Mouse (Mus musculus): ENCODE data around the gene Matn1.

Gene Matn1

DNA sequence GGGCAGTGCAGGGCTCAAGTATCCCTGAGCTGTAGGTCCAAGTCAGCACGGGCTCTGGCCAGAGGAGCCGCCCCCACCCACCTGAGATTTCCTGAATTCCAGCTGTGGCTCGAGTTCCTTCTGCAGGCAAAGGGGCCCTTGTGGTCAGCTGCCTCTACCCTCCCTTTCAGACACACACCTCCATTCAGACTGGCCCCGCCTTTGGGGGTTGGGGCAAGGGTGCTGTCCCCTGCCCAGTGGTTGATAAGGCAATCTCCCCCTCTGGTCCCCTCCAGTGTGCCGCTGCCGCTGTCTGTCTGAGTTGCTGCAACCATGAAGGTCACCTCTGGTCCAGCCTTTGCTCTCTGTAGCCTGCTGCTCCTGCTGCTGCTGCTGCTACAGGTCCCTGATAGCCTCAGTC is at the start of gene Matn1:
Matn1 (plus strand) TSS at position 274 of the 400 bp plus-strand sequence.
- no peak for DNase-seq (ENCODE audit: low read depth, low spot score)

DNA sequence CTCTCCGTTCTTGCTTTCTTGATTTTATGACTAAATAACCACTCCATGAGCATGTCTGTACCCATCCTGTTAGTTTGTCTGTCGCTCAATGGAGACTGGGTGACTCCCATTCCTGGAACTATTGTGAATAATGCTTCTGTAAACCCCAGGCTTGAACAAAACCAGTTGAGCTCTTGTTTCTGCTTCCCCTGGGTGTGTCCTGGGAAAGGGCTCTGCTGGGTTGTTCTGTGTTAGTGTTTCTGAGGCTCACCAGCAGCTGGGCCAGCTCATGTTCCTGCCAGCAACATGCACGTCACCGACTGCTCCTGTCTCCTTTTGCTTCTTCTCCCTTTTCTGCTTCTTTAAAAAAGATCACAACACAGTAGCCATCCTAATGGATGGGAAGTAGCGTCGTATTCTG is 48.5 kb upstream of the Matn1 start:
- no peak for DNase-seq (ENCODE audit: low read depth, low spot score)

DNA sequence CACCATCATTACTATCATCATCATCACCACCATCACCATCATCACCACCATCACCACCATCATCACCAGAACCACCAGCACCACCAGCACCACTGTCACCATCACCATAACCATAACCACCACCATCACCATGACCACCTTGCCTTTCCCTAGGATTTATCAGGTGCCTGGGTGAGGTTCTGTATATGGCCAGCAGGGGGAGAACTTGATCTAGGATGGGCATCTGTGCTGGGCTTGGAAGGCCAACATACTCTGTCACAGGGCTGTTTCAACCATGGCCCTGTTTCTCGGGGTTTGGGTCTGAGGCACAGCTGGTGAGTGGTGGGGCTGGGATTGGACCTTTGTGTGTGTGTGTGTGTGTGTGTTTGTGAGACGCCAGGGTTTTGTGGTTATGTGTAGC is 47.8 kb upstream of the Matn1 start:
- DNase-seq (ENCODE audit: low read depth, low spot score): peak; percentile 83

DNA sequence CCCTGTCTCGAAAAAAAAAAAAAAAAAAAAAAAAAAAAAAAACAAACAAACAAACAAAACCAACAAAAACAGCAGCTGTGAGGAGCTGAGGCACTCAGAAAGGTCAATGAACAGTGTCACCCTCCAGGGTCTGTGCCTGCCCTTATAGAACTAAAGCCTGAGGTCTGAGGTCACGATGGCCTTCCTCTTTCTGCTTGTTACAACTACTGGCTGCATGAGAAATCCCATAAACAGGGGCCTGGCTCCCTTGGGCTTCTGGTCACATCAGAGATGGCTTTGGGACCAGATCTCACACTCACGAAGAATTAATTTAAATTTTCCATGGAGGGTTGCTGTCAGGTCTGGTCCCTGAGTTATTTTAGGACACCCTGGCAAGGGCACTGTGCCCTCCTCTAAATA is 44.8 kb upstream of the Matn1 start:
- DNase-seq (ENCODE audit: low read depth, low spot score): no peak

DNA sequence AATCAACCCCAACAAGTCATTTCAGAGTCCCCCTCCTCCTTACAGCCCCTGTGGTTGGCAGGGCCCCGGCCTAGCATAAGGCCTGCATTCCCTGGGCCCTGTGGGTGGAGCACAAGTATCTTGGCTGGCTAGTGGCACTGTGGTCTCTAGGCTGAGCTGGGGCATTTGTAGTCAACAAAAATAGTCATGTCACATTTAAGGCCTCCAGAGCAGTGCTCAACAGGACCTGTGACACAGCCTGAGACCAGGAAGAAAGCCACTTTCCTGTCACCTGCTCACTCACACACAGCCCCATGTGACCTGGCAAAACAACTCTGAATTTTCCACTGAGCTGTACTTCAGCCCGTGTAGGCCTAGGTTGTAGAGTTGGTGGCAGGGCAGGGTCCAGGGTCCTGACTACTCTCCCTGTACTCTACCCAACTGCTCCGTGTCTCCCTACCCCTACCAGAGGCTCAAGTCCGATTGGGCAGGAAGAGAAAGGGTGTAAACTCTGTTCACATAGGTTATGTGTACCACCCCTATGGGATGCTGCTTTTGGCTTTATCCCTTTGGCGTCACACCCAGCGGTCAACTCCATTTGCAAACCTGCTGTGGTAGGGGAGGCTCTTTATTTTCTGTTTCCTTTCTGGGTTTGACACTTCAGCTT is 44.3 kb upstream of the Matn1 start:
- DNase-seq (ENCODE audit: low read depth, low spot score): no peak

DNA sequence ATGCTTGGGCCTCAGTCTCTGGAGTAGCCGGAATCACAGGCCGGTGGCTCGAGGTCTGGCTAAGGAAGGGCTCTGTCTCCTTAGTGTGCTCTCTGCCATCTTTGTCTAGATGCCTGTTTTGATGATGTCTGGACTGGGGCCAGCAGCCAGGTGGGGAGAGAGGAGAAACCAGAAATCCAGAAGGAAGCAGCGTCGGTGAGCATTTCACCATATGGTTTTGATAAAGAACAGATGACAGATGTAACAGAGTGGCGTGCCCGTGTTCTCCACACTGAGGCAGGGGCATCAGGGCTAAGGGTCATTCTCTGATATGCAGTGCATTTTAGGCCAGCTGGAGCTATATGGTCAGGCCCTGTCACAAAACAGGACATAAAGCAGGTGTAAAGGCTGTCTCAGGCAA is 43.4 kb upstream of the Matn1 start:
- no peak for DNase-seq (ENCODE audit: low read depth, low spot score)

DNA sequence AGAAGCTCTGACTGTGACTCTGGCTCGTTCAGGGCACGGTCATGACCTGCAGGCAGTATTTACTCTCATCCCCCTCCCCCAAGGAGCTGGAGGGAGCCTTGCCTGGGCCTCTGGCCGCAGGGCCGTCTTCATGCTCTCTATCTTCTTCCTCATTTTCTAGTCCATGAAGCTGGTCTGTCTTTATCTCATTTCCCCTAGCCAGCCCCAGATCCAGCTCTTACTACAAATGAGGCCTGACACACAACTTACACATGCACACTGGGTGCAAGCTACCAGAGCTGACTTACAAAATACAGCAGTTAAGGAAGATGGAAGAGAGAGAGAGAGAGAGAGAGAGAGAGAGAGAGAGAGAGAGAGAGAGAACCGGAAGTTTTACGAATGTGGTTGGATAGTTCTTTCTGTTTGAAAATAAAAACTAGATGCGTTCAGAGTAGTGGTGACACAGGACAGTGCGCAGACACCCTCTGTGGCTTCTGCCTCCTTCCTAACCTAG is 41.9 kb upstream of the Matn1 start:
- DNase-seq (ENCODE audit: low read depth, low spot score): no peak

DNA sequence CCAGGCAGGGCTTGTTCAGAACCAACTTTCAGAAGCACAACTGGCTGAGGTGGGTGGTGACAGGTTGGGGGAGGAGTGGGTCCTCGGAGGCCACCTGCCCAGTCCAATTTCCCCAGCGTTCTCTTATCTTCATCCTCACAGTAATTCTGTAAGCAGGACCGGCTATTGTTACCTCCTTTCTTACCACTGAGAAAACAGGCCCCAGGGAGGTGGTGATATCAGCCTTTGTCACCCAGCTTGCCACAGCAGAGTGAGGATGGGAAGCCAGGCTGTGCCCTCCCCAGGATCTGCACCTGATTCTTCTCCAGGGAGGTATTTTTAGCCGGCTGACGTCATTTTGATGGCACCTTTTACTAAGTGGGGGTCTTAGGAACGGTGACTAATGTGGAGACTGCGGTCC is 39.2 kb upstream of the Matn1 start:
- no peak for DNase-seq (ENCODE audit: low read depth, low spot score)

DNA sequence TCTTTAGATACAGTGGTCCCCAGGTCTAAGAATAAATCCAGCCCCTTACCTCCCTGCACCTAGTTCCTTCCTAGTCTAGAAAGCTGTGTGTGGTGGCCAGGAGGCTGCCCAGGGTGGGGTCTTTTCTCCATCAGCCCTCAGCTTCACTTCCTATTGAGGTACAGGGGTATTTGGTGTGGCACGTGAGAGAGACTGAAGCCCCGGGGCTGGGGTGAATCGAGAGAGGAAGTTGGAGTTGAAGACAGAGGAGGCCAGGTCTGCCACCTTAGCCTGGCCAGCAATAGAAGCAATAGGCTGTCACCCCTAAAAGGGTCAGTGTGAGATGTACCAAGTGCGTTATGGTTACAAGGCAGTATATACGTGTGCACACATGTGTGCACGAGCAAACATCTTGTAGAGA is 38.3 kb upstream of the Matn1 start:
- DNase-seq (ENCODE audit: low read depth, low spot score): no peak

DNA sequence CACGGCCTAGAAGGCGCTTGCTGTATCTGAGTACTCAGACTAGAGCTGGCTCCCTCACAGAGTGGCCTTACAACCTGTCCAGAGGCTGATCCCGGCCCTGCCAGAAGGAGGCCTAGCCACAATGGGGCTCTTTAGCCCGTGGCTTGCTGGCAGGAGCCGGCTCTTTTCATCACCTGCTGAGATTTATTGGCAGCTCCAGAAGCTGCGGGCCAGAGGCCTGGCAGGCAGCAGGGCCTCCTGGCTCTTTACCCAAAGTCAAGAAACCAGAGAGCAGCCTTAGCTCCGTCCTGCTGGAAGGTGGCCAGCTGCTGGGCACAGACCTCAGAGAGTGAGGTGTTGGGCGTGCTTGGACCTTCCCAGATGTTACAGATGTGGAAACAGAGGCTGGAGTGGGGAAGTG is 37.9 kb upstream of the Matn1 start:
- peak; percentile 55 for DNase-seq (ENCODE audit: low read depth, low spot score)

DNA sequence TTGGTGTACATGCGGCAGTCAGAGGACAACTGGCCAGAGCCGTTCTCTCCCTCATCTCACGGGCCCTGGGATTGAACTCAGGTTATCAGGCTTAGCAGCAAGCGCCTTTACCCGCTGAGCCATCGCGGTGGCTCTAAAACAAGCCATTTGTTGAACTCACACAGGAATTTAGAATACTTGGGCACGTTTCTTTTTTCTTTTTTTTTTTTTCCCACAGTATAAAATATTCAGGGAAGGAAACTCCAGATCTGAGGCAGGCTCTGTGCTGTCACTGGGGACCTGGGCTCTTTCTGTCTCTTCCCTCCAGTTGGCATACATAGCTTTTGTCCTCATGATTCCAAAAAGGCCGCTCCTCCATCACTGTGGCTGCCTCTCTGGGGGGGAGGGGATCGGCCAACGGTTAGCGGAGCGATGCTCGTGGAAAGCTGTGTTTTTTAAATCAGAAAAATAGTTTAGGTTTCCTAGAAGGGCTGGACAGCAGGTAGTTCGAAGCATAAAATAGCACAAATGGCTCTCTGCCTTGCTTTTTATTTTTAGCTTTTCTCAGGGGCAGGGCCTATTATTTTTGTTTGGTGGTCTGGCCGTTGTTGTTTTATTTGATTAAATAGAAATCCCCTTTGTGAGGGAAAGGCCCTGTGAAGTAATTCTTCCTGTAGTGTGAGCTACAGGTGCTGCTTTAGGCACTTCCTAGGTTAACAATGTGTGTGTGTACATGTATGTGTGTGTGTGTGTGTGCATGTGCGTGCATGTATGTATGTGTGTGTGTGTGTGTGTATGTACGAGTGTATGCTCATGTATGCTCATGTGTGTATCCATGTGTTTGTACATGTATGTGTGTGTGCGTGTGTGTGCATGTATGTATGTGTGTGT is 36.8 kb upstream of the Matn1 start:
- DNase-seq (ENCODE audit: low read depth, low spot score): no peak

DNA sequence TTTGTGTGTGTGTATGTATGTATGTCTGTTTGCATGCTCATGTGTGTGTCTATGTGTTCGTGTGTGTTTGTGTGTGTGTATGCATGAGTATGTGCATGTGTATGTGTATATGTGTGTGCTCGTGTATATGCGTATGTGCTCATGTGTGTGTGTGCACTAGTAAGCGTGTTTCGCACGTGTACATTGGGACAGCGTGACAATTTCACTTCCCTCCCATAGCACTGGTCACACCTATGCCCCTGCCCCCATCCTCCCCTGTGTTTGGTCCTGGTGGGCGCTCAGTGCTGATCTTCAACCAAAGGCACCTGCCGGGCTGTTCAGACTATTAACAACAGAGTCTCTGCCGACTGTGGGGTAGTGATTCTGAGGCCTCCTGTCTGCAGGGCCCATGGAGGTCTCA is 36.1 kb upstream of the Matn1 start:
- no peak for DNase-seq (ENCODE audit: low read depth, low spot score)

DNA sequence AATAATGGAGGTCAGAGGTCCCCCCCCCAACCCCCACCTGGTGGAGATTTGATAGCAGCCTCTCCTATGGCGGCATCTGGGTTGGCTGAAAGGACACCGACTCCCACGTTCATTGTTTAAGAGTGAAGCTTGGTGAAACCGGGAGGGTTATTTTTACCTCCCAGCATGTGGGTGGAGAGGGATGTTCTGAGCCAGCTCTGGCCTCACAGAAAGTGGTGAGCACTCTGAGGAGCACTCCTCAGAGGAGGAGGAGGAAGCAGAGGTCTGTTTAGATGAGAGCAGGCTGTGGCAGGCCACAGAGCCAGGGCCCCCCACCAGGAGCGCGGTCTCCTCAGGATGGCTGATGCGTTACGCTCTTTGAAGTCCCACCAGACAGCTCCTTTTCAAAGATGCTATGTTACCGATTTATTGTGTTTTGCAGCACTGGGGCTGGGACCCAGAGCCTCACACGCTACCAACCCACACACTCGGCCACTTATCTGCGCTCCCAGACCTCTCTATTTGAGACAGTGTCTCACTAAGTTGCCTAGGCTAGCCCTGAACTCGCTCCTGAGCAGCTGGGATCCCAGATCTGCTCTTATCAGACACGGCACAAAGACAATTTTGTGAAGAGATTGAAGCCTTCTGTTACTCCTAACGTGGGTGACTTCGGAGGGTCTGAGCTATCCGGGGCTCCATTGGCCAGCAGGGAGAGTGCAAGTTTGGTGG is 34.9 kb upstream of the Matn1 start:
- DNase-seq (ENCODE audit: low read depth, low spot score): peak; percentile 55

DNA sequence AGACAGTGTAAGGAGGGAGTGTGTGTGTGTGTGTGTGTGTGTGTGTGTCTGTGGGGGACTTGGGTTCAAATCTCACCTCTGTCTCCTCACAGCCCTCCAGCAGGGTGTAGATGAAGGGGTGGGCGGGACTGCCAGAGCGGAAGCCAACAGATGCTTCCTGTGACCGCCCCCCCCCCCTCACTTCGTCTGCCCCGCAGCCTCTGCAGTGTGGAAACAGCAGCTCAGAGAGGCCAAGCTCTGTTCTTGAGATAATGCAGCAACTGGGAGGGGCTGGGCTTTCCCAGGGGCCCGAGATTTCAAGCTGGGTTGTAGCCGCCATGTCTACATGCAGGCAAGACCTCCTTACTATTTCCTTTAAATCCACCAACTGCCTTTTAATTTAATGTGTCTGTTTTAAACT is 33.5 kb upstream of the Matn1 start:
- peak; percentile 82 for DNase-seq (ENCODE audit: low read depth, low spot score)

DNA sequence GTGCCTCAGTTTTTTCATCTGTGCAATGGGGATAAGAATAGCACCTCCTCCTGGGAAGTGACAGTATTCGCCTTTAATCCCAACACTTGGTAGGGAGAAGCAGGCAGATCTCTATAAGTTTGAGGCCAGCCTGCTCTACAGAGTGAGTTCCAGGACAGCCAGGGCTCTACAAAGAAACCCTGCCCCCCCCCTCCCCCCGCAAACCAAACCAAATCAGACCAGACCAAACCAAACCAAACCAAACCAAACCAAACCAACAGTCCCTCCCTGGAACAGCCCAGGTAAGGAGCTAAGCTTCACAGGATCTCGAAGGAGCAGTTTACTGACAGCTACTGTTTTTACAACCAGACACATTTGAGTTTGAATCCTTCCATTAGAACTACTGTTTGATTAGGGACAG is 31.6 kb upstream of the Matn1 start:
- peak; percentile 90 for DNase-seq (ENCODE audit: low read depth, low spot score)

DNA sequence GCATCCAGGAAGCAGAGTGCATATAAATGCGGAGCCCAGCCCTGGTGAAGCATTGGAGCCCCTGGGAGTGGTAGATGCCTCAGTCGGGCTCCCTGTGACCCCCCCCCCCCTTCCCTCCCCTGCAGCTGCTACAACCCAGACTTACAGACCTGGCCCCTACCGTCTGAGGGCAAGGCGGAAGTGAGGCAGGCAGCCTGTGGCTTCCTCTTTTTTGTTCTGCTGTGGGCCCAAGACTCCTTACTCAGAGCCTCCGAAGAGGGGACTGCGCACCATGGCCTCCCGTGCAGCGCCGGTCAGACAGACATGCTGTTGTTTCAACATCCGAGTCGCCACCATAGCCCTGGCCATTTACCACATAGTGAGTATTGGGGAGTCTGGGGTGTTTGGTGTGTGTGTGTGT is 31.1 kb upstream of the Matn1 start, which contains the start of gene Laptm5:
Laptm5 (plus strand) TSS at position 49 of the 400 bp plus-strand sequence.
- DNase-seq (ENCODE audit: low read depth, low spot score): peak; percentile 91

DNA sequence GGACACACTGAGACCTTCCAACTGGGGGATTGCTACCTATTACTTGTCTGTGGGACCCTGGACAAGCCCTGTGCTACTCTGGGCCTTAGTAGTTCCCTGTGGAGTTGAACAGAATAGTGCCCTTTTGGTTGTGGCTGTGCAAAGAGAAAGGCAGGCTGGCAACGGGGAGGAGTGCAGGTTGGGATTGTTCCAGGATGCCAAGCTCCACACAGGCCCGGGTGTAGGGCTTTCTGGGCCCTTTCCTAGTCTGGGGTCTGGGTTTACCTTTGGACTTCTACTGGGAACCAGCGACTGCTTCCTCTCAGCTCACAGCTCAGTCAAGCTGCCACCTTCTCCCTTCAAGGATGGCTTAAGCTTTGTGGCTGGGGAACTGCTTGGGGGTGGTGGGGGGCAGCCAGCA is 30.7 kb upstream of the Matn1 start:
- no peak for DNase-seq (ENCODE audit: low read depth, low spot score)

DNA sequence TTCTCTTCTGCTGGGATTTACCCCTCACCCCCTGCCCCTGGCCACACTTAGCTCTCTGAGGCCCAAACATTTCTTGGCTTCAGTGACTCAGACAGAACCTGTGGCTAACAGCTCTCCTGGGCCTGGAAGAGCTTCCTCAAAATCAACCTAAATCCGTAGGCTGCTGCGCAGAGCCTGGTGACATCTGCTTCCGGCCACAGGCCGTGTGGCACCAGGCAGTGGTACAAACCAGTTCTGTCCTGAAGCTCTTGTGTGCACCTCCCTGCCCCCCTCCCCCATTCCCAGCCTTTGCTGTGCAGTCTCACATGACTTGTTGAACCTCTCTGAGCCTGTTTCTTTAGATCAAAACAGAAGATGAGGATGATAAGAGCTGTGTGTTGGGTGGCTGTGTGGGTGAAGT is 30.2 kb upstream of the Matn1 start:
- DNase-seq (ENCODE audit: low read depth, low spot score): peak; percentile 89

DNA sequence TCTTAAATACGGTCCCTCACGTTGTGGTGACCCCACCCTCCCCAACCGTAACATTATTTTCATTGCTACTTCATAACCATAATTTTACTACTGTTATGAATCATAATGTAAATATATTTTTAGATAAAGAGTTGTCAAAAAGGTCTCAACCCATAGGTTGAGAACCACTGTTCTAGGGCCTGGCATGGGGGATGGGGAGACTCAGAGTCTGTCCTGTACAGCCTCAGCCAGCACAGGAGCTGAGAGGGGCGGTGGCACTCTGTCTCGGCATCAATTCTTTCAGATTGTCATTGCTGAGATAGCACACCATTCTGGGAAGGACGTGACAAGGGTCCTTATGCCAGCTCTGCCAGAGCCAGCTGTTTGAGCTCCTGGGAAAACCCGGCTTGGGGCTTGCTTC is 29.7 kb upstream of the Matn1 start:
- peak; percentile 32 for DNase-seq (ENCODE audit: low read depth, low spot score)

DNA sequence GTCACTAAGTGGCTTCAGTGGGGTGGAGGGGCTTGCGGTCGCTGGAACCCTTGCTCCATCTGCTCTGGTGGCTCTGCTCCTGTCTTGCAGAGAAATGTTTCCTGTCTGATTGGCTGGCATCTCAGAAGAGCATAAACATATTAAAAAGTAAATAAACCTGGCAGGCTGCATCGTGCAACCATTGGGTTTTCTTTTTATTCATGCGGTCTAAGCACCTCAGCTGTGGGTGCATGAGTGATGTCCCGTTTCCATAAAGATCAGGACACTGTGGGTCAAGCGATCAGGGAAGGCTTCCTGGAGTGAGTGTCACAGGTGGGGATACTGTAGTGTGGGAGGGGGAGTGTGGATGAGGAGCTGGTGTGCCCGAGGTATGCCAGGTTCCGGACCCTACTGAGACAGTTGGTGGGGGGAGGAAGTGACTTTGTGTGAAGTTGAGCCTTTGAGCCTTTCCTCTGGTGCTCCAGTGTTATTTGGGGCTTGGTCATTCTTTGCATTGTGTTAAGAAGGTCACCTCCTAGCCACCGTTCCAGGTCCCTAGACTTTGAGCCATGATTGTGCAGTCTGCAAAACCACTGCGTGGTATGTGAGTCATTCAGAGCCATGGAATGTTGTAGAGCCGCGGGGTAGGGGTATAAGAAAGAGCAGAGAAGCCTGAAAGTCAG is 29.0 kb upstream of the Matn1 start:
- peak; percentile 75 for DNase-seq (ENCODE audit: low read depth, low spot score)

DNA sequence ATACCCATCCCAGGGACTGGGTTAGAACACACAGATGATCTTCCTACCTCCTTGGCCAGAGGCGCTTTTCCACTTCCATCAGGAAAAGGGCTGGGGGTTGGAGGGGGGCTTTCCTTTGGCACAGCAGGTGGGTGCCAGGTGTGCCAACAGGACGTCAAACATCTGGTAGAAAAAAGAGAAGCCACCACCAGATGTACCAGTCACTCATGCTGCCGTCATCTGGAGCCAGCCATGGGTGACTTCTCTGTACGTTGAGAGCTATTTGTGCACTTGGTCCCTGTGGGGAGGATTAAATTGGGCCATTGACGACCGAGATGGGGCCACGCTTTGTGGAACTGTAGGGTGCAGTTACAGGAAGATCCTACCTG is 28.5 kb upstream of the Matn1 start:
- no peak for DNase-seq (ENCODE audit: low read depth, low spot score)

DNA sequence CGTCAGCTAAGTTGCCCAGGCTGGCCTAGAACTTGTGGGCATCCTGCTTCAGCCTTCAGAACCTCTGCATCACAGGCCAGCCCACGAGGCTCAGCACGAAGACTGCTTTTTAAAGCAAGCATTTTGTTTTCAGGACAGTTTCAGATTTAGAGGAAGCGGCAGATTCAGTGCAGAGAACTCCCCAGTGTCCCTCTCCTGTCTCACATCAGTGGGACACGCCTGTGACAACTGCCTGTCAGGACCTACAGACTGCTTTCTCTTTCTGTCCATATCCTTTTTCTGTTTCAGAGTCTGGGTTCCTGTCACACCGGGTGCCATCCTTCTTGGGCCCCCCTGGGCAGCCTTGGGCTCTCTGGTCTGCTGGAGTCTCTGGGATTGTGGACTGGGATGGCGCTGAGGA is 27.5 kb upstream of the Matn1 start:
- DNase-seq (ENCODE audit: low read depth, low spot score): no peak

Data from ZHBTc4 (cell line).